Mouse (Mus musculus): ENCODE results near the gene Pdzd7.
A peak's percentile ranks its signal among the peaks of the same experiment; 100 is the strongest.

DNA sequence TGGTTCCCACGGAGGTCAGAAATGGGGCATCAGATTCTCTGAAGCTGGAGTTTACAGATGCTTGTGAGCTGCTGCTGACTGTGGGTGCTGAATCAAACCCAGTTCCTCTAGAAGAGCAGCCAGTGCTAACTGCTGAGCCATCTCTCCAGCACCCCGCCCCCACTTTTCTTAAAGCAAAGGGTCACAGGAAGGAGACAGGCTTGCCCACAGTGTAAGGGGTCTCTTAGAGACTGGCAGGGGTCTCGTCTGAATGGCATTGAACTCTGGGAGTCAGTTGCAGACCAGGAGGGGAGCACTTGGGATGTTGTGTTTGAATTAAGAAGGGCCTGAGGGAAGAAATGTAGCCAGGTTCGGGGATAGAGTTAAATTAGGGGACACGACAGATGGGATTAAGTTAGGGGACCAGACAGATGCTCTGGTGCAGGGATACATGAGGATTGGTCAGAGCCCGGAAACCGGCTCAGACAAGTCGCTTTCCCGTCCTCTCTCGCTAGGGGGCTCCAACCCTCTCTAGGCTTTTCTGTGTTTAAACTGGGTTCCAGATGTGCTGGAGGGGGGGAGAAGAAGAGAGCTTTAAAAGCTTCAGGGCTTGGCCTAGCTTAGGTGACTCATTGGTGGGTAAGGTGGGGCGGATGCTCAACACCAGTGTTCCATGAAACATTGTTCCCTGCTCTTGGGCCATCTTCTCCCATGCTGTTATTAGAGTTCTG, 36.5 kb upstream of the Pdzd7 start:
- TF ChIP-seq CTCF (IDR thresholded peaks at IDR 0.05; ENCODE audit: low read depth, low read length): peak; percentile 72
- TF ChIP-seq POLR2A (IDR thresholded peaks at IDR 0.05; ENCODE audit: borderline replicate concordance, low read depth, low read length): no peak
